Comparison of ENCODE assay signal across 8 mouse cellular contexts in genomic region chr4:130047331-130048202, GRCm38 (mm10). TPM values are rescaled to one million over a fixed set of nuclear protein-coding genes. Genes with fewer than 3 reads are reported as not detected.
DNase-seq lines count a peak whose midpoint lies in the region; ATAC-seq and TF ChIP-seq lines count a peak whose summit lies in the region.

Col16a1 (plus strand) TSS chr4:130047840.

- H3K36me3 ChIP-seq in hindbrain, embryonic 11.5 days (ENCODE audit: control insufficient read depth, insufficient read depth, low read length), result no peaks in the 10 kb centered on the region
- H3K36me3 ChIP-seq in lung, postnatal 0 days (ENCODE audit: insufficient read depth, low read length), result no peaks in the 10 kb centered on the region

- peak within 1 kb of the TSS; percentile 74 for H3K4me2 ChIP-seq in hindbrain, embryonic 11.5 days (replicated peaks; ENCODE audit: low read depth, low read length)
- peak within 1 kb of the TSS; percentile 67 for H3K4me2 ChIP-seq in lung, postnatal 0 days (replicated peaks; ENCODE audit: low read depth, low read length)

- peaks cover 5% of the 10 kb centered on the region for H3K27me3 ChIP-seq in hindbrain, embryonic 11.5 days (ENCODE audit: control insufficient read depth, insufficient read depth, low read length)
- no peaks in the 10 kb centered on the region for H3K27me3 ChIP-seq in lung, postnatal 0 days (replicated peaks; ENCODE audit: insufficient read depth, low read length)

- TF ChIP-seq CTCF in lung, postnatal 0 days (IDR thresholded peaks at IDR 0.05), result no peak

- TF ChIP-seq EP300 in lung, postnatal 0 days (IDR thresholded peaks at IDR 0.05), result no peak

- peak within 1 kb of the TSS; percentile 59 for H3K27ac ChIP-seq in hindbrain, embryonic 11.5 days (ENCODE audit: low read depth, low read length)
- peak within 1 kb of the TSS; percentile 89 for H3K27ac ChIP-seq in lung, postnatal 0 days (ENCODE audit: low read length)

- 2% methylated on average over 39 of the region's 46 CpGs for WGBS in hindbrain, embryonic 11.5 days
- 2% methylated on average over 33 of the region's 46 CpGs for WGBS in lung, postnatal 0 days

- peak; percentile 69 for ATAC-seq in hindbrain, embryonic 11.5 days (ENCODE audit: low FRiP score)
- peak; percentile 91 for ATAC-seq in lung, postnatal 0 days

- H3K4me1 ChIP-seq in hindbrain, embryonic 11.5 days (replicated peaks; ENCODE audit: control insufficient read depth, insufficient read depth, low read length), result peaks cover 9% of the 10 kb centered on the region
- H3K4me1 ChIP-seq in lung, postnatal 0 days (ENCODE audit: insufficient read depth, low read depth, low read length), result peaks cover 6% of the 10 kb centered on the region; the same call in 1 of the 2 replicates

- H3K9ac ChIP-seq in hindbrain, embryonic 11.5 days (ENCODE audit: low read depth, low read length), result peak within 1 kb of the TSS; percentile 40
- peak within 1 kb of the TSS; percentile 65 for H3K9ac ChIP-seq in lung, postnatal 0 days (replicated peaks; ENCODE audit: low read depth)

- H3K4me3 ChIP-seq in hindbrain, embryonic 11.5 days (ENCODE audit: low read depth, low read length), result peak within 1 kb of the TSS; percentile 30
- peak within 1 kb of the TSS; percentile 44 for H3K4me3 ChIP-seq in lung, postnatal 0 days (ENCODE audit: low read depth, low read length)

- peak; percentile 67 for DNase-seq in R1 (ENCODE audit: low read depth, low spot score)
- peak; percentile 55 to 70 for DNase-seq in cerebellum, postnatal 36 days
- peak; percentile 69 for DNase-seq in frontal cortex, postnatal 36 days (ENCODE audit: low spot score in 2 of 2)
- DNase-seq in hindbrain, embryonic 11.5 days (ENCODE audit: low spot score), result peak; percentile 74
- peak; percentile 76 for DNase-seq in layer of hippocampus, adult 9-11 months
- DNase-seq in lung, postnatal 0 days (ENCODE audit: low spot score), result peak; percentile 97
- DNase-seq in right cerebral cortex, adult 18-20 months, result peak; percentile 81
- DNase-seq in B cell, adult 2 months, result no peak

- H3K9me3 ChIP-seq in hindbrain, embryonic 11.5 days (ENCODE audit: control insufficient read depth, low read length), result no peaks in the 10 kb centered on the region
- no peaks in the 10 kb centered on the region for H3K9me3 ChIP-seq in lung, postnatal 0 days (ENCODE audit: low read length)

RNA-seq across cellular contexts. Expression of gene Col16a1, which starts in this region (rescaled TPM):
- polyA plus RNA-seq in hindbrain, embryonic 11.5 days (2014; fragmentation: Nextera tagmentation; extraction: Ambion mirVana), result 5.3 and 9.9 TPM in 2 replicates
- 26.2 and 30.1 TPM in 2 replicates for polyA plus RNA-seq in lung, postnatal 0 days (2015; fragmentation: Nextera tagmentation; extraction: Ambion mirVana)

Comparison
In these comparisons a context has a peak if more than half of its experiments do, and no peak if none do; other contexts are left out.
1. DNase-seq: peak in R1 (single experiment), cerebellum, postnatal 36 days (2 of 2), frontal cortex, postnatal 36 days (2 of 2), hindbrain, embryonic 11.5 days (single experiment), layer of hippocampus, adult 9-11 months (single experiment), lung, postnatal 0 days (single experiment) and right cerebral cortex, adult 18-20 months (single experiment); none in B cell, adult 2 months (0 of 2).